Mouse (Mus musculus): ENCODE measurements at regions not wholly inside any gene's neighbourhood (a gene's known extent, or its start where the extent isn't known, plus 50 kb on each side); places are given as distances from the start of the nearest gene placed in this dataset.

GRCm38 (mm10) chr8:10768181-10768580 lies 240.1 kb downstream of the Irs2 start:
- DNase-seq (ENCODE audit: low read depth) = no peak

- DNase-seq (ENCODE audit: low read depth) = no peak
These were observed 244.4 kb downstream of the Irs2 start for GRCm38 (mm10) chr8:10763907-10764306.

DNA sequence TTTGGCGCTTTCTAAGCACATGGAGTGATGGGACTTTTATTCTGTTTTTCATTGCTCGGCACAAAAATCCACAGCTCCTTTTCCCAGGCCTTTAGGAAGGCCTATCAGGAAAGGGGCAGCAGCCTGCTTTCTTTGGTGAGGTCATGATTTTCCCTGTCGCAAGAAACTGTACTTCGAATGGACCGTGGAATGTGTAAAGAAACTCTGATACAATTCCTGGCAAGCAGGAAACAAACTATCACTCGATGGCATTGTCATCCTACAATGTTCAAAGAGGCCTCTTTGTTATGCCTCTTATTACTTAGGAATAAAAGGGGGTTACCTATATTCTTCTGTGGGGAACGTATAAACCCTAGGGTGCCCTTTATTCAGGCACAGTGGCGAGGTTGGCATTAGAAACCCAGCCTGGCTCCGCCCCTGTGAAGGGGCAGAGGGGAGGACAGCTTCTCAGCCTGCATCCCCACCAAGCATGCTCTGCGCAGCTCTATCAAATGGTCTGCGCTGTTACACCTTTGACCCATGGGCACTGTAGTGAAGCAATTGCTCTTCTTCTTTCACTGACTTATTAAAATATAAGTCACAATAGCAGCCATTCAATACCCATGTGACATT lies 246.5 kb downstream of the Irs2 start:
- DNase-seq (ENCODE audit: low read depth) = no peak

GRCm38 (mm10) chr8:10760851-10761693 lies 247.2 kb downstream of the Irs2 start:
- DNase-seq (ENCODE audit: low read depth) = no peak

DNA sequence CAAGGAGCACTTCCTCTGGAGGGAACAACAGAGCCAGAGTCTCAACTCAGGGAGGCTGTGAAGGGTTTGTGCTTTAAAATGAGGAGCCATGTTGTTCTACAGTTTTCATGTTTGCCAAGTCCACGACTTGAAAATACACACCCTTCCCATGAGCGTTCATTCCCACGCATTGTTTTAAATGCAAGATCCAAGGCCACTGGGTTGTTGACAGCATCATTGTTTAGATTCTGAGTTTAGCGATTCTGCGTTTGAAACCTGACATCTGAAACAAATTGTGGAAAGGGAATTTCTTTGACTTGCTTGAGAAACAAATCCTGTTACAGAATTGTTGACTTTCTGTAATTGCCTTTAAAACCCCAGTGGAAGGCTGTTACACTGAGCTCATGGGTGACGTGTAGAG lies 248.0 kb downstream of the Irs2 start:
- DNase-seq (ENCODE audit: low read depth) = no peak

GRCm38 (mm10) chr8:10758151-10758550 lies 250.1 kb downstream of the Irs2 start:
- no peak for DNase-seq (ENCODE audit: low read depth)

GRCm38 (mm10) chr8:10754986-10755308 lies 253.3 kb downstream of the Irs2 start:
- no peak for DNase-seq (ENCODE audit: low read depth)

- no peak for DNase-seq (ENCODE audit: low read depth)
These were observed 253.8 kb downstream of the Irs2 start for GRCm38 (mm10) chr8:10754232-10754985.

DNA sequence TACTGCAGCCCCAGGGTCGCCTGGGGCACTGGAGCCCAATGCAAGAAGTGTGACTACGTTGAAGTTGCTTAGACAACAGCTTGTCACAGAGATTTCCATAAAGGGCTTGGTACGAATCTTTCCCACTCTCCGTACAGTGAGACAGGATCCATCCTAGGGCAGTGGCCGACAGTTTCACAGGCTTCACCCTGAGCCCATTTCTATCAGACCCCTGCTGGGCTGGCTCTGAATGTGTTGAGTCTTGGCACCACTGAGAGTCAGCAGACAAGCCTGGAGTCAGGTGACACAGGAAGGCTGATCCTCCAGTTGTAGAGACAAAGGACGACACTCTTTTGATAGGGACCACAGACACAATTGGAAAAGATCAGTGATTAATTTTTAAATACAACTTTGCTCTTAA lies 255.2 kb downstream of the Irs2 start:
- DNase-seq (ENCODE audit: low read depth) = no peak

DNA sequence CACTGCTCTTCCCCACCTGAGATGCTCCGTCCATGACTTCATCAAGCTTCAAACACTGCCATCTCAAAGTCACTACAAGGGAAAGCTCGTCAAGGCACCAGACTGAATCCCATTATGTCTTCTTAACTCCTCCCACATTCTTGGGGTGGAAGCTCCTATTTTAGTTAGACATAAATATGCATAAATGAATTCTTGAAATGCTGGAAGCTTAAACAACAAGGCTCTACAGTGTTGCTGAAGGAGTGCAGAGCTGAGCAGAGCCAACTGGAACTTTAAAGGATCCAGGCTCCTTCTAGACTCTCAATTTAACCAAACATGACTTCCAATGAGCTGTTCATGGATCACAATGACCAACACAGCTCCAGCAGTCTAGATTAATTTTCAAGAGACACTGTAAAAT lies 261.1 kb downstream of the Irs2 start:
- DNase-seq (ENCODE audit: low read depth) = no peak

DNA sequence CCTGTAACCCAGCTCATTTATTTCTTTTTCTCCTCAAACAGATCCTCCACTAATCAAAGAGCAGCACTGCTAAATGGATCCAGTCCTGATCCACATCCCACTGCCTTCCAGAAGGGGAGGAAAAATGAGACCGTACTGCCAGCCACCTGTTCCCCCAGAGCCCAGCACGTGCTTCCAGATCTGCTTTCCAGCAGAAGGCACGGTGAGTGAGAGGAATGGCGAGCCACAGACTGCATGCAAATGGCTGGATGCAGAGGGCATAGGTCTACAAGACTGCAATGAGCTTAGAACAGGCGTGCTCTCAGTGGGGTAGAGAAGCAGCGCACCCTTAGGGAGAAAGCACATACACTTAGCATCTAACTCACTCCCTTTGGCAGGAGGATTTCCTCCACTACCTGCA lies 265.0 kb downstream of the Irs2 start:
- DNase-seq (ENCODE audit: low read depth) = no peak

- DNase-seq (ENCODE audit: low read depth) = no peak
These were observed 267.4 kb downstream of the Irs2 start for GRCm38 (mm10) chr8:10740837-10741236.

GRCm38 (mm10) chr8:10738486-10739081 lies 269.7 kb downstream of the Irs2 start:
- no peak for DNase-seq (ENCODE audit: low read depth)

DNA sequence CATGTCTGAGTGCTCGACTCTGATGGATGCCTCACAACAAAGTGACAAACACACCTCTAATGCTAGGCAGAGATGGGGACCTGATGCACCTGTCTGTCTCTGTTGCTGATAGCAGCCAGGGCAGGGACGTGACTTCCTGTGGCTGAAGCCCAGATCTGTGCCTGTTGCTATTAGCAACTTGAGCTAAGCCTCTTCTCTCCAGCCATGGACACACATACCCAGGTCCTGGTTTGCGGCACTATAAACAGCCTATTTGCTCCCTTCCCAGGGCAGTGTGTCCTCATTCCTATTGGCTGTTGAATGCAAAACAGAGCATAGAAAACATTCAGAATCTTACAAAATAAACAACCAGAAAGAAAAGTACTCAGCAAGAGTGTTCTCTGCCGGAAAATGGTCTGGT lies 273.5 kb downstream of the Irs2 start:
- DNase-seq (ENCODE audit: low read depth) = no peak

- no peak for DNase-seq (ENCODE audit: low read depth)
These were observed 284.9 kb downstream of the Irs2 start for GRCm38 (mm10) chr8:10723332-10723731.

GRCm38 (mm10) chr8:10722742-10723141 lies 285.5 kb downstream of the Irs2 start:
- no peak for DNase-seq (ENCODE audit: low read depth)

DNA sequence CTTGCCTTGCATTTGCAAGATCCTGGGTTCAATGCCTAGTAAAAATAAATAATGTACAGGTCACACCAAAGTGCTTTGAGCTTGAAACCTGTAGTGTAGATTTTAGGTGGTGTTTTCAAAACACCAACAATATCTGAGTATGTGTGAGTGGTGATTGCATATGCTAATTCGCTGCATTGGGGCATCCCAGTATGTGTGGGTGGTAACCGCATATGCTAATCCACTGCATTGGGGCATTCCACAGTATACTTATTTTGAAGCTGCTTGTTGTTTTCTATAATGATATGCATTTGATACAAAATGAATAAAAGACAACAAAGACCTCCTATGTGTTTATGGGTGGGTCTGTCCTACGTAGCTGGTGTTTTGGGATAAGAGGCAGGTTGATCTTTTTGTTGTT lies 285.9 kb downstream of the Irs2 start:
- no peak for DNase-seq (ENCODE audit: low read depth)

GRCm38 (mm10) chr8:10721146-10721862 lies 287.0 kb downstream of the Irs2 start:
- DNase-seq (ENCODE audit: low read depth) = no peak

DNA sequence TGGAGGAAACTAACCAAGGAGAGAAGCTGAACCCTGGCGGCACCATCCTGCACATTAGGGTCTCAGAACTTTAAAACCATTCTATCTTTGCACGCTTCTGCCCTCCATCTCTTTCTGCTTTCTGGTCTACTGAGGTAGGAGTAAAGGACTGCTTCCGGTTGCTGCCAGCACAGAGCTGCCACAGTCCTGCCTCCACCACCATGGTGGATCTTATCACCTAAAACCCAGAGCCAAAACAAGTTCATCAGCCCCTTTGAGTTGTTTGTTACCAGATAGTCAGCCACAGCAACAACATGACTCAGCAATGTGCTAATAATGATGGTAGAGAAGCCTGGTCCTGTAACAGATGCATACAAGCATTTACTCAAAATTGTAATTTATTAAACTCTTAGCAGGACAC lies 287.9 kb downstream of the Irs2 start:
- no peak for DNase-seq (ENCODE audit: low read depth)

DNA sequence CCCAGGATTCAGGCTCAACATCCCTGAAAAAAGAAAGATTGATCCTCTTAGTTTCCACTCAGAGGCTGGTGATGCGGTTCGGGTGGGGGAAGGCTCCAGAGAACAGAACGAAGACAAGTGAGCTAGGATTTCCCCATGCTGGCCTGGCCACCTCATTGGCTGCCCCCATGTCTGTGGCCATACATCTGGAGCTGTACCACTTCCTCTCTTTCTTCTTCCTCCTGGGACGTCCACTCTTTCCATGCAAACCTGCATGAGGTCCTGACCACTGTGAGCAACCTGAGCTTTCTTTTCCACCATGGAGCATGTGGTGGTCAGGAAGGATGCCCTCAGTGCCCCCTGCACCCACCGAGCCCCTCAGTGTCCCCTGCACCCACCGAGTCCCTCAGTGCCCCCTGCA lies 288.8 kb downstream of the Irs2 start:
- DNase-seq (ENCODE audit: low read depth) = no peak

- no peak for DNase-seq (ENCODE audit: low read depth)
These were observed 291.0 kb downstream of the Irs2 start for GRCm38 (mm10) chr8:10717297-10717696.

DNA sequence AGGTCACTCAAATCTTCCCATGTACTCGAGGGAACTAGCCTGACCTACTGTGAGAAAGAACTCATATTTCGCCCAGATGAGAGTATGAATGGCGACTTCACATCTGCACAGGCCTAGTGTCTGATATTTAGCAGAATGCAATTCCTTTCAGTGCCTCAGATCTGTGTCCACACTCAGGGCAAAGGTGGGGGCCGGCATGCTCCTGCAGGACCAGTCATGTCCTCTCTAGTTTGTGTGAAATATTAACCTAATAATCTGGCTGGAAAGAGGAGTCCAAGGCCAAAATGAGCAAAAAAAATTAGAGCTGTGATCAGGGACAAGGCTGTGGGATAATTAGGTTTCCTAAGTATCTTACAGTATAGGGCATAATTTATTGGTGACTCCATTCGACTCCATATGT lies 292.1 kb downstream of the Irs2 start:
- DNase-seq (ENCODE audit: low read depth) = no peak
